Mouse (Mus musculus) neutrophil, adult 83 days (primary cell): ENCODE measurements around the gene Enpp4. TPM values are rescaled to one million over a fixed set of nuclear protein-coding genes. Genes with fewer than 3 reads are reported as not detected.

Source experiments
- total RNA-seq, 2 experiments: library from RNA; stranded (reverse); gene quantifications; one replicate each; pipeline ENCODE4 v1.2.4; 2023

The Enpp4 gene
- 1 to 10 TPM; 4.3 to 5.6 TPM for total RNA-seq

DNA sequence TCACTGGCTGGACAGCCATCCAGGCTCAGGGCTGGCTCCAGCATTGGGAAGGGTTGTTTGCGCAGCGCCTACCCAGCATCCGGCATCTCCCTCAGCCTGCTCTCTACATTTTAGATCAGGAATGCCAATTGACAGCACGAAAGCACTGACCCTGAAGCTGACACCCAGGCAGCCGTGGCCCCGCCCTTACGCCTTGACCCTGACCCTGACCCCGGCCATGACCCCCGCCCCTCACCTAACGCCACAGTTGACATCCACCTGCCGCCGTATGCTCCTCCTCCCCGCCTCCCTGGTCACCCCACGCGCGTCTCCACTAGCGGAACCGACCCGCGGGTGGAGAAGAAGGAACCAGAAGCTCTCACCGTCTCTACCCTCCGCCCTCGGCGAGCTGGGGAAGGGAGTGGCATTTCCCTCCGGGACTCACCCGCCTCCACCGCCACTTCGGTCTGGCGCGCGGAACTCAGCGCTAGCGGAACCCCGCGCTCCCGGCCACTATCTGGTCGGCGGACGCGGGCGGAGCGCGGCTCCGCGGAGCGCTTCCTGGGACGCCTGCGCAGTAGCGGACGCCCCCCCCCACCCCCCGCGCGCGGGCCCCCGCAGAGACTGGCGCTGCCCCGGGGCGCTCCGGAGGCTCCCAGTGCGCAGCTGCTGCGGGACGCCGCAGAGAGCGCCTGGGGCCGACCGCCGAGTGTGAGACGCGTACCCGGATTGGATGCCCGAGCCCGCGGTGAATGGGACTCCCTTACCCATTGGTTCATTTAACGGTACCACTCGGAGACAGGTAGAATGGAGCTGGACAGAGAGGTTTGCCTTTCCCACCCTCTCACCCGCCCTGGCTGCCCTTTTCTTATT, at the start of gene Enpp4:
TSS of gene Enpp4 (minus strand) at position 523 of the 852 bp plus-strand sequence.

GRCm38 (mm10) chr17:44078631-44079350, 26.8 kb downstream of the Enpp4 start, which contains the start of gene Enpp5:
TSS of gene Enpp5 (plus strand) at chr17:44078813.

Other genes with a start within 250 kb of the Enpp4 start
- gene Enpp5, start 27.0 kb downstream of the Enpp4 start, total RNA-seq = 1 to 10 TPM; 6.7 to 8.1 TPM
- gene Clic5, start 82.8 kb upstream of the Enpp4 start, total RNA-seq = under 1 TPM; 0.09 to 0.18 TPM